Mouse (Mus musculus) liver, embryonic 14.5 days (tissue): Measurements from ENCODE around the gene Smarcd2. TPM values are rescaled to one million over a fixed set of nuclear protein-coding genes. Genes with fewer than 3 reads are reported as not detected.

Experiments used
- ATAC-seq: fragments of 200-750 bp; cut with Nextera tagmentation; 2 replicates; pipeline ENCODE4 v1.8.0; 2017; ENCODE audit warnings: moderate number of reproducible peaks, mild to moderate bottlenecking, moderate library complexity; ENCODE audit not compliant: insufficient read depth
- DNase-seq, 3 experiments: peaks; one replicate each; pipeline ENCODE4 v3.0.0-alpha.2; 2012 to 2013; ENCODE audit warnings: low read depth in 3 of 3, low spot score in 3 of 3
- H3K27ac ChIP-seq: fragments of 300-500 bp; sonication (generic); 2 replicates; pipeline ENCODE4 v1.5.1; 2014; ENCODE audit warnings: moderate library complexity, mild to moderate bottlenecking, control low read depth, inconsistent platforms
- H3K27me3 ChIP-seq: fragments of 300-500 bp; sonication (generic); 2 replicates; pipeline ENCODE4 v1.6.1; 2014; ENCODE audit warnings: mild to moderate bottlenecking, low read length, moderate library complexity; ENCODE audit not compliant: control insufficient read depth, insufficient read depth
- H3K36me3 ChIP-seq: fragments of 300-500 bp; sonication (generic); replicated peaks from 2 replicates; pipeline ENCODE4 v1.6.1; 2014; ENCODE audit warnings: low read depth; ENCODE audit not compliant: control insufficient read depth, insufficient read depth
- H3K4me1 ChIP-seq, 2 experiments: fragments of 200-500 bp in 1 of 2; fragments of 300-500 bp in 1 of 2; sonication (generic) in 1 of 2; replicated peaks; 2 replicates each; pipeline ENCODE4 v1.6.1; 2012 to 2014; ENCODE audit warnings: antibody characterized with exemption in 1 of 2, inconsistent platforms in 1 of 2, low read length in 1 of 2; ENCODE audit not compliant: control insufficient read depth in 2 of 2, insufficient read depth in 2 of 2
- H3K4me2 ChIP-seq: fragments of 300-500 bp; sonication (generic); 2 replicates; pipeline ENCODE4 v1.6.1; 2014; ENCODE audit warnings: low read depth, mild to moderate bottlenecking, control low read depth, moderate library complexity
- H3K4me3 ChIP-seq, 2 experiments: fragments of 200-500 bp in 1 of 2; fragments of 300-500 bp in 1 of 2; sonication (generic) in 1 of 2; 2 replicates each; pipeline ENCODE4 v1.5.1; 2012 to 2014; ENCODE audit warnings: low read depth in 2 of 2, low read length in 2 of 2, mild to moderate bottlenecking in 2 of 2, control low read depth in 1 of 2, inconsistent platforms in 1 of 2, moderate library complexity in 1 of 2; ENCODE audit not compliant: insufficient read depth in 1 of 2
- H3K9ac ChIP-seq: fragments of 300-500 bp; sonication (generic); replicated peaks from 2 replicates; pipeline ENCODE4 v1.6.1; 2014; ENCODE audit warnings: mild to moderate bottlenecking, control low read depth, moderate library complexity
- H3K9me3 ChIP-seq: fragments of 300-500 bp; sonication (generic); 2 replicates; pipeline ENCODE4 v1.6.1; 2016; ENCODE audit warnings: low read length, mixed read lengths; ENCODE audit not compliant: control insufficient read depth
- CTCF ChIP-seq: IDR thresholded peaks from 2 replicates; pipeline ENCODE4 v1.5.1; 2016; ENCODE audit warnings: antibody characterized with exemption, low read depth, control low read depth
- EP300 ChIP-seq: IDR thresholded peaks from 2 replicates; pipeline ENCODE4 v1.6.1; 2016; ENCODE audit warnings: antibody characterized with exemption, low read depth
- WGBS: fragments of 180-500 bp; shearing (Covaris S2); extraction: QIAGEN DNeasy Blood & Tissue Kit; methylation state at CpG from one replicate; pipeline ENCODE4 v1.1.7; 2014; ENCODE audit not compliant: insufficient replicate concordance; 5-methylcytosine and 5-hydroxymethylcytosine counted together
- polyA plus RNA-seq, 2 experiments: library from polyadenylated mRNA; depleted of rRNA in 1 of 2; stranded (reverse) in 1 of 2; unstranded in 1 of 2; fragments of >200 nt; fragmentation: Nextera tagmentation in 1 of 2; extraction: Ambion mirVana in 1 of 2; gene quantifications; 2 replicates each; pipeline versions ENCODE4 v1.2.1 to v1.2.3; 2012 to 2014

Smarcd2 gene
- polyA plus RNA-seq, 2 experiments: 23.9 to 38.8 TPM

DNA sequence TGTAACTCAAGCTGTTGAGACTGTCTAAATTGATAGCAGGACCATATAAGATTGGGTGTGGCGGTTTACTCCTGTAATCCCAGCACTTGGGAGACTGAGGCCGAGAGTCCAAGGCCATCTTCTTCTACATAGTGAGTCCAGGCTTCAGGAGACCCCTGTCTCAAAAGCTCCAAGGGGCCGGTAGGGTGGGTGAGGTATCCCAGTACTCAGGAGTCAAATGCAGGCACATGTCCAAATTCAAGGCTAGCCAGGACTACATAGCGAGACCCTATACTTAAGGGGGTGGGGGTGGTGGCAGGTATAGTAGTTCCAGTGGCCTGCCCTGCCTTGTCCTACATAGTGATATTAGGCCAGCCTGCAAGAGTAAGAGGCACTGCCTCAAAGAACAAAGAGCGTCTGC lies 57.9 kb downstream of the Smarcd2 start:
- DNase-seq (no peak), ATAC-seq (no peak)
- peak overlapping the region; percentile 95 for H3K9ac ChIP-seq
- peak overlapping the region; percentile 90 for H3K4me2 ChIP-seq
- H3K4me3 ChIP-seq: peak overlapping the region; percentile 90 to 96
- TF ChIP-seq EP300: no peak
- no peak for TF ChIP-seq CTCF
- H3K9me3 ChIP-seq: no peaks in the 10 kb centered on the region
- H3K27ac ChIP-seq: peak overlapping the region; percentile 98
- peaks cover 17 to 19% of the 10 kb centered on the region in 2 experiments for H3K4me1 ChIP-seq
- 77% methylated on average over 5 of the region's 5 CpGs for WGBS
- no peaks in the 10 kb centered on the region for H3K27me3 ChIP-seq
- H3K36me3 ChIP-seq: peaks cover 18% of the 10 kb centered on the region

Other genes starting within 250 kb of the Smarcd2 start
- 15.4 and 15.5 TPM in 2 replicates for gene Dcaf7, start 236.1 kb downstream of the Smarcd2 start, polyA plus RNA-seq (2012; rRNA removed)
- 21.6 and 25.9 TPM in 2 replicates for gene Dcaf7, start 236.1 kb downstream of the Smarcd2 start, polyA plus RNA-seq (2014; fragmentation: Nextera tagmentation; extraction: Ambion mirVana)
- 7.3 and 10.0 TPM in 2 replicates for gene Taco1, start 206.9 kb downstream of the Smarcd2 start, polyA plus RNA-seq (2012; rRNA removed)
- gene Taco1, start 206.9 kb downstream of the Smarcd2 start, polyA plus RNA-seq (2014; fragmentation: Nextera tagmentation; extraction: Ambion mirVana): 4.8 and 5.2 TPM in 2 replicates
- 5.2 and 5.5 TPM in 2 replicates for gene Map3k3, start 188.4 kb downstream of the Smarcd2 start, polyA plus RNA-seq (2012; rRNA removed)
- gene Map3k3, start 188.4 kb downstream of the Smarcd2 start, polyA plus RNA-seq (2014; fragmentation: Nextera tagmentation; extraction: Ambion mirVana): 3.8 and 5.4 TPM in 2 replicates
- not detected in 2 replicates for gene Gm10840, start 112.1 kb downstream of the Smarcd2 start, polyA plus RNA-seq (2012; rRNA removed)
- gene Gm10840, start 112.1 kb downstream of the Smarcd2 start, polyA plus RNA-seq (2014; fragmentation: Nextera tagmentation; extraction: Ambion mirVana): not detected in 2 replicates
- gene Limd2, start 112.1 kb downstream of the Smarcd2 start, polyA plus RNA-seq (2012; rRNA removed): 17.3 and 26.7 TPM in 2 replicates
- 57.8 and 59.4 TPM in 2 replicates for gene Limd2, start 112.1 kb downstream of the Smarcd2 start, polyA plus RNA-seq (2014; fragmentation: Nextera tagmentation; extraction: Ambion mirVana)
- 9.1 and 9.4 TPM in 2 replicates for gene Strada, start 70.8 kb downstream of the Smarcd2 start, polyA plus RNA-seq (2012; rRNA removed)
- 6.9 and 8.8 TPM in 2 replicates for gene Strada, start 70.8 kb downstream of the Smarcd2 start, polyA plus RNA-seq (2014; fragmentation: Nextera tagmentation; extraction: Ambion mirVana)
- 11.6 and 19.0 TPM in 2 replicates for gene Ccdc47, start 56.6 kb downstream of the Smarcd2 start, polyA plus RNA-seq (2012; rRNA removed)
- 27.5 and 29.2 TPM in 2 replicates for gene Ccdc47, start 56.6 kb downstream of the Smarcd2 start, polyA plus RNA-seq (2014; fragmentation: Nextera tagmentation; extraction: Ambion mirVana)
- 7.8 and 13.5 TPM in 2 replicates for gene Ddx42, start 56.0 kb downstream of the Smarcd2 start, polyA plus RNA-seq (2012; rRNA removed)
- gene Ddx42, start 56.0 kb downstream of the Smarcd2 start, polyA plus RNA-seq (2014; fragmentation: Nextera tagmentation; extraction: Ambion mirVana): 20.7 and 22.8 TPM in 2 replicates
- 15.5 and 25.7 TPM in 2 replicates for gene Ftsj3, start 16.9 kb downstream of the Smarcd2 start, polyA plus RNA-seq (2012; rRNA removed)
- 36.8 and 40.1 TPM in 2 replicates for gene Ftsj3, start 16.9 kb downstream of the Smarcd2 start, polyA plus RNA-seq (2014; fragmentation: Nextera tagmentation; extraction: Ambion mirVana)
- 59.6 and 107 TPM in 2 replicates for gene Psmc5, start 16.8 kb downstream of the Smarcd2 start, polyA plus RNA-seq (2012; rRNA removed)
- gene Psmc5, start 16.8 kb downstream of the Smarcd2 start, polyA plus RNA-seq (2014; fragmentation: Nextera tagmentation; extraction: Ambion mirVana): 123 and 132 TPM in 2 replicates
- 0.17 and 0.20 TPM in 2 replicates for gene Tcam1, start 3.7 kb upstream of the Smarcd2 start, polyA plus RNA-seq (2012; rRNA removed)
- gene Tcam1, start 3.7 kb upstream of the Smarcd2 start, polyA plus RNA-seq (2014; fragmentation: Nextera tagmentation; extraction: Ambion mirVana): 0.09 and 0.18 TPM in 2 replicates
- gene Gh, start 28.9 kb upstream of the Smarcd2 start, polyA plus RNA-seq (2012; rRNA removed): not detected in 2 replicates
- not detected in 2 replicates for gene Gh, start 28.9 kb upstream of the Smarcd2 start, polyA plus RNA-seq (2014; fragmentation: Nextera tagmentation; extraction: Ambion mirVana)
- gene Cd79b, start 41.8 kb upstream of the Smarcd2 start, polyA plus RNA-seq (2012; rRNA removed): 3.1 and 3.7 TPM in 2 replicates
- 4.5 and 4.9 TPM in 2 replicates for gene Cd79b, start 41.8 kb upstream of the Smarcd2 start, polyA plus RNA-seq (2014; fragmentation: Nextera tagmentation; extraction: Ambion mirVana)
- 0.01 and 0.02 TPM in 2 replicates for gene Scn4a, start 80.3 kb upstream of the Smarcd2 start, polyA plus RNA-seq (2012; rRNA removed)
- gene Scn4a, start 80.3 kb upstream of the Smarcd2 start, polyA plus RNA-seq (2014; fragmentation: Nextera tagmentation; extraction: Ambion mirVana): not detected in 2 replicates
- gene Prr29, start 92.5 kb upstream of the Smarcd2 start, polyA plus RNA-seq (2012; rRNA removed): not detected in 2 replicates
- not detected in 2 replicates for gene Prr29, start 92.5 kb upstream of the Smarcd2 start, polyA plus RNA-seq (2014; fragmentation: Nextera tagmentation; extraction: Ambion mirVana)
- 9.4 and 13.0 TPM in 2 replicates for gene Icam2, start 115.1 kb upstream of the Smarcd2 start, polyA plus RNA-seq (2012; rRNA removed)
- 12.1 and 16.3 TPM in 2 replicates for gene Icam2, start 115.1 kb upstream of the Smarcd2 start, polyA plus RNA-seq (2014; fragmentation: Nextera tagmentation; extraction: Ambion mirVana)
- 4.3 and 4.6 TPM in 2 replicates for gene Ern1, start 214.9 kb upstream of the Smarcd2 start, polyA plus RNA-seq (2012; rRNA removed)
- gene Ern1, start 214.9 kb upstream of the Smarcd2 start, polyA plus RNA-seq (2014; fragmentation: Nextera tagmentation; extraction: Ambion mirVana): 2.9 and 3.3 TPM in 2 replicates